In the genomic region with DNA sequence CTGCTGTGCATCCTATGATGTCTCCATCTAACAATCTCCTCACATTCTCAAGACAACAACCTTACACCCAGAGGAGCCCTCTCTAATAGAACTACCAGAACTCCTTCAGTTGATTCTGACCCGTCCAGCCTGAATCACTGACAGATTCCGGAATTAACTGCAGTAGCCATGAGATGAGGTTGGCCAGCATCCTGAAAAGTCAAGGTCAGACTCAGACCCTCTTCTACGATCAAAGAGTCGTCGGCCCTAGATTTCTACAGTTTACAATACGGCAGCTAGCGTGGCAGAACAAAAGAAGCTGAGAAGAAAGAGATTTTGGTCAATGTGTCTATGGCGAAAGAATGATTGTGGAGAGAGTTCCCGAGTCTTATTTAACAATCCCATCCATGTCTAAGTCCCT, we compare ENCODE assay signal across 16 mouse cellular contexts.
"Had no signal": no experiment of that assay in that cellular context is flagged by ENCODE, and none has a peak within 500 bp of the region (broad histone marks: within the 10 kb centered on the region; RNA-seq: fewer than 3 reads in every experiment).

No protein-coding gene starts in this region.

- DNase-seq: gastrocnemius, postnatal 14 days; gastrocnemius, postnatal 36 days; heart, adult 11 months; heart, adult 2 months; heart, postnatal 14 days; heart, postnatal 36 days; kidney, adult 11 months; kidney, adult 2 months; kidney, adult 9 months; kidney, postnatal 14 days; kidney, postnatal 36 days; liver; liver, embryonic 13.5 days; liver, postnatal 0 days had no signal

- ATAC-seq: hindbrain, postnatal 0 days; intestine, embryonic 16.5 days; liver, postnatal 0 days had no signal
